In genomic region chr5:136475161-136475560, GRCm38 (mm10) we compare ENCODE assay signal across 14 mouse cellular contexts.
"Had no signal": no experiment of that assay in that cellular context is flagged by ENCODE, and none has a peak within 500 bp of the region (broad histone marks: within the 10 kb centered on the region; RNA-seq: fewer than 3 reads in every experiment).

No protein-coding gene starts in this region.

- H3K9ac ChIP-seq: limb, embryonic 15.5 days; liver, embryonic 12.5 days; lung, embryonic 14.5 days; neural tube, embryonic 12.5 days had no signal

- H3K4me2 ChIP-seq: limb, embryonic 15.5 days; liver, embryonic 12.5 days; lung, embryonic 14.5 days; neural tube, embryonic 12.5 days had no signal

- H3K27me3 ChIP-seq: liver, embryonic 12.5 days; neural tube, embryonic 12.5 days had no signal

- H3K36me3 ChIP-seq: limb, embryonic 15.5 days had no signal

- H3K4me3 ChIP-seq: limb, embryonic 15.5 days; liver, embryonic 12.5 days; midbrain, embryonic 10.5 days; neural tube, embryonic 12.5 days had no signal

- ATAC-seq: liver, embryonic 12.5 days had no signal

- H3K9me3 ChIP-seq: limb, embryonic 15.5 days; liver, embryonic 12.5 days; midbrain, embryonic 10.5 days; neural tube, embryonic 12.5 days had no signal

- H3K27ac ChIP-seq: limb, embryonic 15.5 days; liver, embryonic 12.5 days; midbrain, embryonic 10.5 days; neural tube, embryonic 12.5 days; stomach, postnatal 0 days had no signal

- DNase-seq: kidney, postnatal 10 days; kidney, postnatal 4 days; left cerebral cortex, postnatal 4 days; lung, embryonic 14.5 days; lung, postnatal 10 days; lung, postnatal 4 days; midbrain, embryonic 14.5 days; thymus, adult 18-20 months; thymus, postnatal 25 days had no signal
